Mouse (Mus musculus): ENCODE results near the gene Ppdpf.

The Ppdpf gene

GRCm38 (mm10) chr2:181219538-181220216 is 32.6 kb downstream of the Ppdpf start, which contains the start of gene Fndc11:
Gene Fndc11 (plus strand): TSS chr2:181220013.
- DNase-seq (ENCODE audit: low spot score) = peak; percentile 93

DNA sequence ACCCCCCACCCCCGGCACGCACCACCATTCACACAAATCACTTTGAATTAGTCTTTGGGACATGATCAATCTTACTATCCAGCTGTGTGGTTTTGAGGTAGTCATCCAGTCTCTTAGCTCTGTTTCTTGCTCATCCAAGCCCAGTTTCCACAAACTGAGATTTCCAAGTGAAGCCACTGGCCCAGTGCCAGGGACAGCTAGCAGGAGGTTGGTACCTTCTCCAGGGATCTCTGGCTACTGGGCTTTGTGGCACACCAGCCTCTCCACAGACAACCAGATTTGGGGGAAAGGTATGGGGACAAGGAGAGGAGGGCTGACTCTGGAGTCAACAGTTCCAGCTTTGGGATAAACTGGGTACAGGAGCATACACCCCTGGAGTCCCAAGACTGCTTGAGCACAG is 33.3 kb downstream of the Ppdpf start:
- DNase-seq (ENCODE audit: low spot score) = no peak

DNA sequence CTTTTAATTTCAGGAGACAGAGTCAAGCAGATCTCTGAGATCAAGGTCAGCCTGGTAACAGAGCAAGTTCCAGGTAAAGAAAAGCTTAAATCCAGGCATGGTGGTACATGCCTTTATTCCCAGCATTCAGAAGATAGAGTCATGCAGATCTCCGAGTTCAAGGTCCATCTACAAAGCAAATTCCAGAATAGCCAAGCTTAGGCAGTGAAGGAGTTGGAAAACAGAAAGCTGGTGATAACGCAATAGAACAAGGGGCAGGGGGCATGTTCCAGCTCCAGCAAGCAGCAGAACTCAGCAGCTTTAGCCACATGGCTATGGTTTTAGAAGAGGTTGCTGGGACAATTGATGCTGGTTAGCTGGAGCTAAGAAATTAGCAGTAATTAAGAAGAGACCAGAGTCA is 37.9 kb downstream of the Ppdpf start:
- no peak for DNase-seq (ENCODE audit: low spot score)

DNA sequence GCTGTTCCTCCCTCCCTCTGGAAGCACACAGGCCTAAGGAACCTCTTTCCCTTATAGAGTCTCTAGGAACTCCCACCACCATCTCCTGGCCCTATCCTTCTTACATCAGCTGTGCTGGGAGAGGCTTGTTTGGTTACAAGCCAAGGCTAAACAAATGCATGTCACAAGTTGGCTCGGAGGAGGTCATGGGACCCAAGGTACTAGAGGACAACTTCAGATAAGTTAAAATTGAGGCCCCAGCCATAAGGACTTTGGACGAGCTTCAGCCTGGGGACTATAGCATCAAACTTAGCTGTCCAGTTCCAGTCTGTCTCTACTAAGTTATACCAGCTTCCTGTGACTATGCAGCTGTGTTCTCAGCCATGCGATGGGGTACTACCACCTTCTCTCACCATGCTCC is 40.1 kb downstream of the Ppdpf start:
- DNase-seq (ENCODE audit: low spot score) = no peak

DNA sequence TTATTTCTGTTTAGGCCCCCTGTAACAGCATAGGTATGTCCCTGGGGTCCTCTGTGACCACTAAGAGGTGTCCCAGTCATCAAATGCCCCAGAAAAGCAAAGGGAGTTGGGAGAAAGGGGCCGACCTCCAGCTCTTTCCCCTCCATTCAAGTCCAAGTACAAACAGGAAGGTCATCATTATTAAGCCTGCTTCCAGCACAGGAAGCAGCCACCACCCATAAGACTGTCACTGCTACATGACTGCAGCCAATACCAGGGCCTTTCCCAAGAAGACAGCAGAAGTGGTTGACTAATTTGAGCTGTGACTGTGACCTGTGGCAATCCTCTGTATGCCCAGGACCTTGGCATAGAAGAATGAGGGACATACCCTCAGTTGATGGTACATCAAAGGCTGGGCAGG is 41.3 kb downstream of the Ppdpf start:
- DNase-seq (ENCODE audit: low spot score) = peak; percentile 65

- no peak for DNase-seq (ENCODE audit: low spot score)
Measured at GRCm38 (mm10) chr2:181231171-181231570, 44.1 kb downstream of the Ppdpf start.

- no peak for DNase-seq (ENCODE audit: low spot score)
Measured at GRCm38 (mm10) chr2:181233443-181233842, 46.4 kb downstream of the Ppdpf start.

DNA sequence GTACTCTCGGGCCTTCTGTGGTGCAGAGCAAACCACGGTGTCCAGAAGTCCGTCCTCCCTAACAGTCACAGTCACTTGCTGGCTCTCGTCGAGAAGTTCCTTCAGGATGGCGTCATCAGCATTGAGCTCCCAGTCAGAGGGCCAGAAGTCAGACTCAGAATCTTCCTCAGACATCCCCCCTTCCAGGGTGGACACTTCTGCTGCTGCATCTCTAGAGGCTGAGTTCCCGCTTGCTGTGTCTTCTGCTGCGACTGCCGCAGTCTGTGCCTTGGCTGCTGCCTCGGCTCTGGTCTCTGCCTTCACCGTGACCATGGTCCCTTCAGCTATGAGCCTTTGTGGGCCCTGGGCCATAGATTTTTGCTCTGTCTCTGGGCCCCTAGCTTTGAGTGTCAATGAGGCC is 47.6 kb downstream of the Ppdpf start:
- DNase-seq (ENCODE audit: low spot score) = no peak

- no peak for DNase-seq (ENCODE audit: low spot score)
Measured at GRCm38 (mm10) chr2:181235681-181236566, 48.9 kb downstream of the Ppdpf start.

- no peak for DNase-seq (ENCODE audit: low spot score)
Measured at GRCm38 (mm10) chr2:181237251-181238014, 50.4 kb downstream of the Ppdpf start.

DNA sequence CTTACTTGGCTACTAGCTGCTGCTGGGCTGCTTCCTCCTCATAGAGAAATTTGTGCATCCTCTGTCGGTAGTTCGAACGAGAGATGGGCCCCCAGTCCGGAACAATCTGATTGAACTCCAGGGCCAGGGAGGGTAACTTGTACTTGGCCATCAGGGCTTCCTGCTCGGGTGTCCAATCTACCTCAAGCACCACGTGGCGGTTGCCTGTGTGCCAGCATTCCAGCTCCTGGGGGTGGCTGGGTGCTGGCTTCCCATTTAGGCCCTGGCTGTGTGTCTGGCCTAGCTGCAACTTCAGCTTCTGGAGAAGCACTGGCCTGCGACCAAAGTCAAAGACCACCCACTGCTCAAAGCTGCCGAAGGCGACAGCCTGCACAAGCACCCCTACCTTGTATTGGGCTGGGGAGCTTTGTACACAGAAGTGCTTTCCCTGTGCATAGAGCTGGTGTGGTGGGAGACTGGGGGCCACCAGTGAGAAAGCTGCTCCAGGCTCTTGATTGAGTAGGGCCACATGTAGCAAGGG is 51.1 kb downstream of the Ppdpf start:
- DNase-seq (ENCODE audit: low spot score) = no peak

Data from lung, postnatal 25 days (tissue).